Mouse (Mus musculus): ENCODE results near the gene Rps12-ps3. TPM values are rescaled to one million over a fixed set of nuclear protein-coding genes. Genes with fewer than 3 reads are reported as not detected.

The Rps12-ps3 gene
- polyA plus RNA-seq, 1 experiment from 2014 or later, result 15.2 TPM

GRCm38 (mm10) chr19:59352760-59353159, 30.7 kb downstream of the Rps12-ps3 start:
- Histone ChIP-seq H3K9me3 (replicated peaks) (no peaks in the 10 kb centered on the region), H3K4me2 (peak overlapping the region; percentile 25; the same call in 1 of the 2 replicates), H3K36me3 (no peaks in the 10 kb centered on the region), H3K27ac (no peak overlapping the region), H3K4me3 (no peak overlapping the region), H3K9ac (no peak overlapping the region), H3K27me3 (replicated peaks) (peaks cover 16% of the 10 kb centered on the region), H3K4me1 (peaks cover 72% of the 10 kb centered on the region)
- ATAC-seq, result peak; percentile 35
- WGBS (ENCODE audit: insufficient replicate concordance), result 20% methylated on average over 3 of the region's 3 CpGs

DNA sequence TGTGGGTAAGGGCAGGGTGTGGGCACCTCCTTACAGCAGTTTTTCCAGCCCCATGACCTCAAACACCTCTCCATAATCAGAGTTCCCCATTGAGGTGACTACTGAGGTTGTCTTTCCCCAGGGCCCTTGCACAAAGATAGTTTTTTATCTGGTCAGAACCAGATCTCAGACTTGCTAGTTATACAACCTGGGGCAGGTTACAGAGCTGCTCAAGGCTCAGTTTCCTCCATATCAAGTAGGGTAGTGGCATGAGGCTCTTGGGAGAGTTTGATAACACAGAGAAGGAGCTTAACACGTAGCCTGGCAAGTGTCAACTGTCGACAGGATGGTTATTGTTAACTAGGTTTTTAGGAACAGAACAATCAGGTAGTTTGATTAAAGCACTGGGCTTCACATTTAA, 32.8 kb downstream of the Rps12-ps3 start:
- Histone ChIP-seq H3K4me2 (peak overlapping the region; percentile 8; the same call in 1 of the 2 replicates), H3K36me3 (no peaks in the 10 kb centered on the region), H3K9me3 (replicated peaks) (no peaks in the 10 kb centered on the region), H3K4me1 (peaks cover 88% of the 10 kb centered on the region), H3K27me3 (replicated peaks) (peaks cover 16% of the 10 kb centered on the region), H3K4me3 (no peak overlapping the region), H3K27ac (peak overlapping the region; percentile 68), H3K9ac (0 out of 2 replicates have a peak overlapping the region, but pooled peaks have one; percentile 9)
- 10% methylated on average over 2 of the region's 2 CpGs for WGBS (ENCODE audit: insufficient replicate concordance)
- ATAC-seq, result peak; percentile 70

DNA sequence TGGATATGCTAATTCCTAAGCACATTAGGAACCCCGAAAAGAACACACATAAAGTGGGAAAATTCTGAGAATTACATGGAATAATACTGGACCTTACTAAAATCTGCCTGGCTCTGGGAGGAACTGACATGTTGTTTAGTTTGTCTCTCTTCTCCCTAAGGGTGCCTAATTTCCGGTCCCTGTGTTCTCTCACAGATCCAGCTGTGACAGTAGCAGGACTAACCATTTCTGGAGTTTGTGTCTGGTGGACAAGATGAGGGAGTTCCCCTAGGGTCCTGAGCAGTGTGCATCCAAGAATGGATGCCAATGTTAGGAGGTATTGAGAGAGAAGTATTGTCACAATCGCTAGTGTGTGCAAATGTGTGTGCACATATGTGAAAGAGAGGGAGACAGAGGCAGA, 34.3 kb downstream of the Rps12-ps3 start:
- Histone ChIP-seq H3K4me3 (0 out of 2 replicates have a peak overlapping the region, but pooled peaks have one; percentile 2), H3K36me3 (no peaks in the 10 kb centered on the region), H3K4me1 (peaks cover 93% of the 10 kb centered on the region), H3K9ac (peak overlapping the region; percentile 40), H3K9me3 (replicated peaks) (no peaks in the 10 kb centered on the region), H3K27ac (peak overlapping the region; percentile 76), H3K4me2 (peak overlapping the region; percentile 43), H3K27me3 (replicated peaks) (peaks cover 10% of the 10 kb centered on the region; the same call in 1 of the 2 replicates)
- WGBS (ENCODE audit: insufficient replicate concordance), result 75% methylated on average over 3 of the region's 3 CpGs
- no peak for ATAC-seq

- Histone ChIP-seq H3K4me3 (0 out of 2 replicates have a peak overlapping the region, but pooled peaks have one; percentile 2), H3K9ac (peak overlapping the region; percentile 40), H3K9me3 (replicated peaks) (no peaks in the 10 kb centered on the region), H3K27ac (peak overlapping the region; percentile 76), H3K4me1 (peaks cover 95% of the 10 kb centered on the region), H3K36me3 (no peaks in the 10 kb centered on the region), H3K27me3 (replicated peaks) (peaks cover 7% of the 10 kb centered on the region; the same call in 1 of the 2 replicates), H3K4me2 (peak overlapping the region; percentile 43)
- ATAC-seq, result peak; percentile 30; the same call in 1 of the 2 replicates
- WGBS (ENCODE audit: insufficient replicate concordance), result 37% methylated on average over 14 of the region's 14 CpGs
Measured at GRCm38 (mm10) chr19:59356843-59357595, 34.9 kb downstream of the Rps12-ps3 start.

DNA sequence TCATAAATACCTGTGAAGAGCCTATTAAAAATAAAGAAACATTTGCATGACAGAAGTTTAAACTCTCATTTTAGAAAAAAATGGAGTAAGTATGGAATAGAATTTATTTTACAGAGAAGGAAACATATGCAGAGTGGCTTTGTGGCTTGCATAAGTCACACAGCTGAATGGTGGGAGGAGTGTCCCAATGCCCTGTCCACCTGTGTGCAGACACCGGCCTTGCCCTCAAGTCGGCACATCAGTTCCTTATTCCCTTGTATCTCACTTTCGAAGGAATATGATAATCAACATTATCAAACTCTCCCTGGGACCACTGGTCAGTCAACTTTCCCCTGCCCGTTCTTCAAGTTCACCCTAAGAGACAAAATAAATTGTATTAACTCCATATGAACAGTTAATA, 35.8 kb downstream of the Rps12-ps3 start:
- H3K4me1 ChIP-seq, result peaks cover 96% of the 10 kb centered on the region
- 74% methylated on average over 4 of the region's 4 CpGs for WGBS (ENCODE audit: insufficient replicate concordance)
- peaks cover 4% of the 10 kb centered on the region; the same call in 1 of the 2 replicates for H3K27me3 ChIP-seq (replicated peaks)
- no peaks in the 10 kb centered on the region for H3K9me3 ChIP-seq (replicated peaks)
- peak overlapping the region; percentile 1; the same call in 1 of the 2 replicates for H3K27ac ChIP-seq
- H3K36me3 ChIP-seq, result no peaks in the 10 kb centered on the region
- ATAC-seq, result no peak
- H3K4me3 ChIP-seq, result no peak overlapping the region
- H3K4me2 ChIP-seq, result no peak overlapping the region
- no peak overlapping the region for H3K9ac ChIP-seq

GRCm38 (mm10) chr19:59359202-59359601, 37.1 kb downstream of the Rps12-ps3 start:
- no peaks in the 10 kb centered on the region for H3K36me3 ChIP-seq
- H3K4me2 ChIP-seq, result peak overlapping the region; percentile 58
- peak overlapping the region; percentile 95 for H3K27ac ChIP-seq
- no peak overlapping the region for H3K4me3 ChIP-seq
- peaks cover 97% of the 10 kb centered on the region for H3K4me1 ChIP-seq
- no peaks in the 10 kb centered on the region for H3K9me3 ChIP-seq (replicated peaks)
- H3K9ac ChIP-seq, result 0 out of 2 replicates have a peak overlapping the region, but pooled peaks have one; percentile 48
- peaks cover under 1% of the 10 kb centered on the region; the same call in 1 of the 2 replicates for H3K27me3 ChIP-seq (replicated peaks)
- WGBS (ENCODE audit: insufficient replicate concordance), result 2% methylated on average over 4 of the region's 4 CpGs
- peak; percentile 64 for ATAC-seq

DNA sequence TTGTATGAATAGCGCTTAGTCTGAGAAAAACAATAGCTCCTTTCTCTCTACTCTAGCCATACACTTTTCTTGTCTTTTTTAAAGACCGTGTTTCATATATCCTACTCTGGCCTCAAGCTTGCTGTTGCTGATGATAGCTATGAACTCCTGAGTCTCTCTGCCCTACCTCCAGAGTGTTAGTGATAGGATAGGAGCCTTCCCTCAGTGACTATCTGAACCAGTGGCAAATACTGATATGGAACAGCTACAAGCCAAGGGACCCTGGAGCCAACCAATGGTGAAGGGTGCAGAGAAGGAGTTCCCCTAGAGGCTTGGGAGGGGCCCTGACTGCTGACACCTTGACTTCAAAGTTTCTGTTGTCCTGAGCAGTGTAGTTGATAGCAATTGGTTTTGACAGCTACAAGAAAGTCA, 38.4 kb downstream of the Rps12-ps3 start:
- no peaks in the 10 kb centered on the region for H3K36me3 ChIP-seq
- H3K27me3 ChIP-seq (replicated peaks), result no peaks in the 10 kb centered on the region
- H3K9me3 ChIP-seq (replicated peaks), result no peaks in the 10 kb centered on the region
- H3K27ac ChIP-seq, result peak overlapping the region; percentile 95
- H3K4me1 ChIP-seq, result peaks cover 96% of the 10 kb centered on the region
- no peak overlapping the region; the same call in 1 of the 2 replicates for H3K4me3 ChIP-seq
- WGBS (ENCODE audit: insufficient replicate concordance), result 31% methylated on average over 2 of the region's 2 CpGs
- peak overlapping the region; percentile 58 for H3K4me2 ChIP-seq
- peak overlapping the region; percentile 57 for H3K9ac ChIP-seq
- peak; percentile 99 for ATAC-seq

- Histone ChIP-seq H3K9me3 (replicated peaks) (no peaks in the 10 kb centered on the region), H3K4me3 (no peak overlapping the region), H3K4me1 (peaks cover 80% of the 10 kb centered on the region), H3K9ac (no peak overlapping the region), H3K4me2 (no peak overlapping the region), H3K27me3 (replicated peaks) (no peaks in the 10 kb centered on the region), H3K27ac (peak overlapping the region; percentile 95), H3K36me3 (no peaks in the 10 kb centered on the region)
- no peak for ATAC-seq
- WGBS (ENCODE audit: insufficient replicate concordance), result 75% methylated on average over 6 of the region's 6 CpGs
Measured at GRCm38 (mm10) chr19:59362646-59363045, 40.6 kb downstream of the Rps12-ps3 start.

GRCm38 (mm10) chr19:59363666-59364065, 41.6 kb downstream of the Rps12-ps3 start:
- no peaks in the 10 kb centered on the region for H3K36me3 ChIP-seq
- 22% methylated on average over 3 of the region's 3 CpGs for WGBS (ENCODE audit: insufficient replicate concordance)
- H3K4me3 ChIP-seq, result no peak overlapping the region
- peak overlapping the region; percentile 22; the same call in 1 of the 2 replicates for H3K9ac ChIP-seq
- peak overlapping the region; percentile 37 for H3K4me2 ChIP-seq
- peaks cover 73% of the 10 kb centered on the region for H3K4me1 ChIP-seq
- H3K27ac ChIP-seq, result peak overlapping the region; percentile 95
- ATAC-seq, result peak; percentile 48
- no peaks in the 10 kb centered on the region for H3K27me3 ChIP-seq (replicated peaks)
- no peaks in the 10 kb centered on the region for H3K9me3 ChIP-seq (replicated peaks)

DNA sequence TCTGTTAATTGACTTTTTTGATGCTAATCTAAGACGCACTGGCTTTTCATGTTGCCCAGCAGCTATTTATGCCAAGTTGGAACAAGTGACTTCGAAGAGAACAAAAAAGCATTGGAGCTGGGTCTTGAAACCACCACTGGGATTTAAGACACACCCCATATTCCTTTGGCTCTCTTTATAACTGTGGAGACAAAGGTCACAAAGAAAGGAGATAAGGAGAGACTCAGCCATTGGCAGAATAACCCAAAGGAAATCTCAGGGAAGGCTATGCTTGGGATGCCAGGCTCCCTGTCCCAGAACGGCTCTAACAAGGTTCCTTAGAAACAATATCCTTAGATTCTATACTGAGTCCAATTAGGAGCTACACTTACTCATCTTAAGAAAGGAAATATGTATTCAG, 44.6 kb downstream of the Rps12-ps3 start:
- 72% methylated on average over 3 of the region's 3 CpGs for WGBS (ENCODE audit: insufficient replicate concordance)
- ATAC-seq, result no peak
- Histone ChIP-seq H3K4me2 (no peak overlapping the region), H3K27me3 (replicated peaks) (no peaks in the 10 kb centered on the region), H3K9ac (no peak overlapping the region), H3K4me3 (no peak overlapping the region), H3K4me1 (peaks cover 43% of the 10 kb centered on the region), H3K9me3 (replicated peaks) (no peaks in the 10 kb centered on the region), H3K27ac (no peak overlapping the region), H3K36me3 (no peaks in the 10 kb centered on the region)

DNA sequence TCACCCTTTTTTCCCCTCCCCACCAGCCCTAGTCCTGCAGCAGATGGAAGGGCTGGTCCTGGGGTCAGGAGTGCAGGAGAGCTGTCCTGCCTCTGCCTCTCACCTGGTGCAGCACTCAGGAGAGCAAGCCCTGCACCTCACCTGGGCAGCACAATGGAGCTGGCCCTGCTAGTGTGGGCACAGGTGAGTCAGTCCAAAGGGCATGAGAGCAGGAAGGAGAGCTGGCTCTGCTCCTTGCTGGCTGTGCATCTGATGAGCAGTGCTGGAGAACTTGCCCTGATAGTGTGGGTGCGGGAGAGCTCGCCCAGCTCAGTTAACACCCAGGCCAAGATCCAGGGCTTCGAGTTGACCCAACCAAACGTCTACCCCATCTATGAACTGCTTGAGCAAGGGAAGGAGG, 45.8 kb downstream of the Rps12-ps3 start:
- no peak overlapping the region for H3K4me2 ChIP-seq
- no peaks in the 10 kb centered on the region for H3K9me3 ChIP-seq (replicated peaks)
- H3K27me3 ChIP-seq (replicated peaks), result no peaks in the 10 kb centered on the region
- H3K4me1 ChIP-seq, result peaks cover 32% of the 10 kb centered on the region
- no peak for ATAC-seq
- no peak overlapping the region for H3K9ac ChIP-seq
- WGBS (ENCODE audit: insufficient replicate concordance), result 65% methylated on average over 4 of the region's 4 CpGs
- H3K27ac ChIP-seq, result no peak overlapping the region
- no peak overlapping the region for H3K4me3 ChIP-seq
- no peaks in the 10 kb centered on the region for H3K36me3 ChIP-seq

GRCm38 (mm10) chr19:59371016-59371415, 48.9 kb downstream of the Rps12-ps3 start:
- Histone ChIP-seq H3K27ac (no peak overlapping the region), H3K4me1 (0 out of 2 replicates have a peak, but pooled peaks cover 3% of the 10 kb centered on the region), H3K4me3 (no peak overlapping the region), H3K27me3 (replicated peaks) (no peaks in the 10 kb centered on the region; the same call in 1 of the 2 replicates), H3K9ac (no peak overlapping the region), H3K9me3 (replicated peaks) (no peaks in the 10 kb centered on the region), H3K4me2 (no peak overlapping the region), H3K36me3 (no peaks in the 10 kb centered on the region)
- ATAC-seq, result no peak
- WGBS (ENCODE audit: insufficient replicate concordance), result 67% methylated on average over 4 of the region's 4 CpGs

All from liver, embryonic 12.5 days (tissue).